Mouse (Mus musculus) urinary bladder, postnatal 14 days (tissue): Measurements from ENCODE around the gene Lman2.

Experiments used
- DNase-seq: peaks from one replicate; pipeline ENCODE4 v3.0.0; 2021; ENCODE audit warnings: low spot score

Gene Lman2

GRCm38 (mm10) chr13:55327169-55327568 is 35.4 kb downstream of the Lman2 start:
- no peak for DNase-seq

GRCm38 (mm10) chr13:55325596-55325995 is 37.0 kb downstream of the Lman2 start:
- DNase-seq: no peak

GRCm38 (mm10) chr13:55322130-55322825 is 40.3 kb downstream of the Lman2 start:
- peak; percentile 43 for DNase-seq

GRCm38 (mm10) chr13:55321434-55322129 is 41.0 kb downstream of the Lman2 start, which contains the start of gene Rab24:
Rab24 (minus strand) TSS chr13:55321946.
- peak; percentile 90 for DNase-seq

GRCm38 (mm10) chr13:55319931-55320533 is 42.6 kb downstream of the Lman2 start, which contains the start of gene Prelid1:
Prelid1 (plus strand) TSS chr13:55320500.
- no peak for DNase-seq

- no peak for DNase-seq
Observed at GRCm38 (mm10) chr13:55318351-55318750, 44.2 kb downstream of the Lman2 start.

GRCm38 (mm10) chr13:55314891-55315412 is 47.6 kb downstream of the Lman2 start:
- DNase-seq: no peak

- no peak for DNase-seq
Observed at GRCm38 (mm10) chr13:55313051-55313450, 49.5 kb downstream of the Lman2 start.

GRCm38 (mm10) chr13:55312028-55312630 is 50.5 kb downstream of the Lman2 start:
- no peak for DNase-seq

- DNase-seq: no peak
Observed at GRCm38 (mm10) chr13:55300913-55301312, 61.7 kb downstream of the Lman2 start.

GRCm38 (mm10) chr13:55296760-55297159 is 65.8 kb downstream of the Lman2 start:
- no peak for DNase-seq
